Mouse (Mus musculus): Measurements from ENCODE around the gene Gm26602. TPM values are rescaled to one million over a fixed set of nuclear protein-coding genes. Genes with fewer than 3 reads are reported as not detected.
A peak's percentile ranks its signal among the peaks of the same experiment; 100 is the strongest.

The Gm26602 gene
- polyA plus RNA-seq, 1 experiment, result 0.21 TPM

GRCm38 (mm10) chr10:79934272-79934721 lies 23.6 kb downstream of the Gm26602 start:
- Histone ChIP-seq H3K27me3 (ENCODE audit: control insufficient read depth) (no peaks in the 10 kb centered on the region), H3K4me3 (replicated peaks) (no peak overlapping the region), H3K4me1 (ENCODE audit: control insufficient read depth) (peaks cover 46% of the 10 kb centered on the region), H3K9me3 (ENCODE audit: control insufficient read depth, low read length) (no peaks in the 10 kb centered on the region), H3K36me3 (ENCODE audit: control insufficient read depth) (peaks cover 55% of the 10 kb centered on the region)
- TF ChIP-seq GATA1 (IDR thresholded peaks at IDR 0.05; ENCODE audit: low read length) (no peak), TAL1 (IDR thresholded peaks at IDR 0.05; ENCODE audit: low read length) (no peak)

DNA sequence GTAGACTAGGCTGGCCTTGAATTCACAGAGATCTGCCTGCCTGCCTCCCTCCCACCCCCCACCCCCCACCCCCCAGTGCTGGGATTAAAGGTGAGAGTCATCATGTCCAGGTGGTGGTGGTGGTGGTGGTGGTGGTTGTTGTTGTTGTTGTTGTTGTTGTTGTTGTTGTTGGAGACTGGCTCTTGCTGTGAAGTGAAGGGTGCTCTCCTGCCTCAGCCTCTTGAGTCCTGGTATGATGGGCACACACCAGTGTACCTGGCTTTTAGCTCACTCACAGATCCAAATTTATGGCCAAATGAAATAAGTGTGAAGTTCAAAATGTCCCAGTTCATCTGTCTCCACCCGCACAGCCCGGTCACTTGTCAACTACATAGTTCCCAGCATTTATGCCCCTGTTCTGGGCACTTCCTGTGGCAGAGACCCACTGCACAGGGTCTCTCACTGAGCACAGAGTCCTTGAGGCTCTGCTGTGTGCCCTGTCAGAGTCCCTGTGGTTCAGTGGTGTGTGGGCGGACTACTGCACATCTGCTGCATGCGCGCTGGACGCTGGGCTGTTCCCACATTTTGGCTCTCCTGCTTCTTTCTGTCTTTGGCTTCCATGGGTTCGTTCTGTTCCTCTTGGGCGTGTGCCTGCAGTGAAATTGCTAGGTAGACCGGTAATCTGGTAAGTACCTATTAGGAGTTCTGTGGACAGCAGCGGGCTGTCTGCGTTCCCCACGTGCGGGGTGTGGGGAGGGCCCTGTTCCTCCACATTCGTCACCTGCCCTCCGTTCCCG lies 24.3 kb downstream of the Gm26602 start:
- H3K4me1 ChIP-seq (ENCODE audit: control insufficient read depth), result peaks cover 48% of the 10 kb centered on the region
- TF ChIP-seq GATA1 (IDR thresholded peaks at IDR 0.05; ENCODE audit: low read length) (no peak), TAL1 (IDR thresholded peaks at IDR 0.05; ENCODE audit: low read length) (no peak)
- no peak overlapping the region for H3K4me3 ChIP-seq (replicated peaks)
- H3K9me3 ChIP-seq (ENCODE audit: control insufficient read depth, low read length), result no peaks in the 10 kb centered on the region
- H3K27me3 ChIP-seq (ENCODE audit: control insufficient read depth), result no peaks in the 10 kb centered on the region
- H3K36me3 ChIP-seq (ENCODE audit: control insufficient read depth), result peaks cover 57% of the 10 kb centered on the region

DNA sequence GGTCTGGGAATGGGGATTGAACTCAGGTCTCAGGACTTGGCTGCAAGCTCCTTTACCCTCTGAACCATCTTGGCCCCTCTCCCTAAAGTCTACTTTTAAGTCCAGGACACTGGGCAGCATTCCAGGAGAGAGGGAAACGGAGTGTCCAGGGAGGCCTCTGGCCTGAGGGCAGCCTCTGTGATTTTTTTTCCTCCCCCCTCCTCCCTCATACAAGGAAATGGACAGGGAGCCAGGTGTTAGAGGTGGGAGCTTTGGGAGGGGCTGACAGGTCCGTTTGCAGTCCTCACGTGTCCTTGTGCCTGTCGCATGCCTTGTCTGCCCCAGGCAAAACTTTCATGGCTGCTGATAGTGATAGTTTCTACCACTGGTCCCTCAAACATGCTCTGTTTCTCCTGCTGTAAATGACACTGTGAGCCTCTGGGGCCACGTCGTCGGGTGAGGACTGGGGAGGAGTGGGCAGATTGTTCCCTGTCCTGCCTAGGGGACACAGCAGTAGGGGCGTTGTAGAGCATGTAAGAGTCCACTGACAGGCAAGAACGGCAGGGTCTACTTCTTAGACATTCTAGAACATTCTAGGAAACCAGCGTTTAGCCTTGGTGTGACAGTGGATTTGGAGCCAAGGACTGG lies 25.7 kb downstream of the Gm26602 start:
- no peaks in the 10 kb centered on the region for H3K9me3 ChIP-seq (ENCODE audit: control insufficient read depth, low read length)
- peaks cover 48% of the 10 kb centered on the region for H3K4me1 ChIP-seq (ENCODE audit: control insufficient read depth)
- H3K27me3 ChIP-seq (ENCODE audit: control insufficient read depth), result no peaks in the 10 kb centered on the region
- TF ChIP-seq GATA1 (IDR thresholded peaks at IDR 0.05; ENCODE audit: low read length) (no peak), TAL1 (IDR thresholded peaks at IDR 0.05; ENCODE audit: low read length) (no peak)
- no peak overlapping the region for H3K4me3 ChIP-seq (replicated peaks)
- peaks cover 48% of the 10 kb centered on the region for H3K36me3 ChIP-seq (ENCODE audit: control insufficient read depth)

DNA sequence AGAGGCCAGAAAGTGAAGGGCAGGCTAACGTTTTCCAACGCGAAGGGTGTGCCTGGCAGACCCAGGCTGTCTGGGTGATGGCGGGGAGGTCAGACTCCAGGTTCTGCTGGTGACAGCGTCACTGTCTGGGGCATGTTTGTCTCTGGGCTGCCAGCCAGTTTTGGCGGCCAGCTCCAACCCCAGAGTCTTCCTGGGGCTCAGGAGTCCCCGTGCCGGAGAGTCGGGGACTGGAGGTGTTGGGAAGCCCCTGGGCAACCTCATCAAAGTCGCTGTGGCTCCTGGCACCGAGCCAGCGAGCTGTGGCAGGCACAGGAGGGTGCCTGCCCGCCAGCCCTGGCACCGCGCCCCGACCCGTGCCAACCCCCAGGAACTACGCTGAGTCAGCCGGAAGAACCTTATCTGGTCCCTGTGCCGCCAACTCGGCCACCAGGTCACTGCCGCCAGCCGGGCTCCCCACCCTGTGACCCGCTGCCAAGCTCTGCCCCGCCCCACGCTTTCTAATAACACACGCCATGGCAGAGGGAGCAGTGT lies 26.3 kb downstream of the Gm26602 start:
- Histone ChIP-seq H3K4me1 (ENCODE audit: control insufficient read depth) (peaks cover 49% of the 10 kb centered on the region), H3K9me3 (ENCODE audit: control insufficient read depth, low read length) (no peaks in the 10 kb centered on the region), H3K27me3 (ENCODE audit: control insufficient read depth) (no peaks in the 10 kb centered on the region), H3K36me3 (ENCODE audit: control insufficient read depth) (peaks cover 45% of the 10 kb centered on the region), H3K4me3 (replicated peaks) (peak overlapping the region; percentile 12)
- TF ChIP-seq GATA1 (IDR thresholded peaks at IDR 0.05; ENCODE audit: low read length), result no peak

GRCm38 (mm10) chr10:79937775-79938526 lies 27.3 kb downstream of the Gm26602 start:
- TF ChIP-seq GATA1 (IDR thresholded peaks at IDR 0.05; ENCODE audit: low read length) (no peak), TAL1 (IDR thresholded peaks at IDR 0.05; ENCODE audit: low read length) (no peak)
- Histone ChIP-seq H3K9me3 (ENCODE audit: control insufficient read depth, low read length) (no peaks in the 10 kb centered on the region), H3K36me3 (ENCODE audit: control insufficient read depth) (peaks cover 35% of the 10 kb centered on the region), H3K4me1 (ENCODE audit: control insufficient read depth) (peaks cover 54% of the 10 kb centered on the region), H3K27me3 (ENCODE audit: control insufficient read depth) (no peaks in the 10 kb centered on the region), H3K4me3 (replicated peaks) (no peak overlapping the region)

- peaks cover 20% of the 10 kb centered on the region for H3K36me3 ChIP-seq (ENCODE audit: control insufficient read depth)
- no peak overlapping the region for H3K4me3 ChIP-seq (replicated peaks)
- H3K4me1 ChIP-seq (ENCODE audit: control insufficient read depth), result peaks cover 72% of the 10 kb centered on the region
- H3K27me3 ChIP-seq (ENCODE audit: control insufficient read depth), result no peaks in the 10 kb centered on the region
- no peaks in the 10 kb centered on the region for H3K9me3 ChIP-seq (ENCODE audit: control insufficient read depth, low read length)
- TF ChIP-seq TAL1 (IDR thresholded peaks at IDR 0.05; ENCODE audit: low read length) (no peak), GATA1 (IDR thresholded peaks at IDR 0.05; ENCODE audit: low read length) (no peak)
Observed at GRCm38 (mm10) chr10:79940749-79941148, 30.1 kb downstream of the Gm26602 start.

DNA sequence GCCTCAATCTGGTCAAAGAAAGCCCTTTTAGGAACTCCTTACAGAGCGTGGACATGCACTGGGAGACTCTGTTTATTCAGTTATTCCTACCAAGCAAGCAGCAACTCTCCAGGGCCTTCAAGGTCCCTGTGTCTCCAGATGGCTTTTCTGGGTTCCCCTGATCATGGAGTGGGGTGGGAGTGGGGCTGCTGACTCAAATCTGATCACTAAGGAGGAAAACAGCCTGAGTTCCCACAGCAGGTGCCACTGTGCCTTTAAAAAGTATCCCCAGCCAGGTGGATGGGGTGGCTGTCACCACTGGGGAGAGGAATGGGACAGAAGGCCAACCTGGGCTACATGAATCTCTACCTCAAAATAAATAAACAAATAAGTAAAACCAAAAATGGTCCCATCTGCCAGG lies 32.3 kb downstream of the Gm26602 start:
- peaks cover 17% of the 10 kb centered on the region for H3K36me3 ChIP-seq (ENCODE audit: control insufficient read depth)
- peaks cover 76% of the 10 kb centered on the region for H3K4me1 ChIP-seq (ENCODE audit: control insufficient read depth)
- H3K4me3 ChIP-seq (replicated peaks), result no peak overlapping the region
- H3K9me3 ChIP-seq (ENCODE audit: control insufficient read depth, low read length), result no peaks in the 10 kb centered on the region
- TF ChIP-seq TAL1 (IDR thresholded peaks at IDR 0.05; ENCODE audit: low read length) (no peak), GATA1 (IDR thresholded peaks at IDR 0.05; ENCODE audit: low read length) (no peak)
- H3K27me3 ChIP-seq (ENCODE audit: control insufficient read depth), result no peaks in the 10 kb centered on the region

GRCm38 (mm10) chr10:79943471-79943901 lies 32.8 kb downstream of the Gm26602 start:
- H3K27me3 ChIP-seq (ENCODE audit: control insufficient read depth), result no peaks in the 10 kb centered on the region
- H3K4me1 ChIP-seq (ENCODE audit: control insufficient read depth), result peaks cover 75% of the 10 kb centered on the region
- H3K9me3 ChIP-seq (ENCODE audit: control insufficient read depth, low read length), result no peaks in the 10 kb centered on the region
- no peak for TF ChIP-seq TAL1 (IDR thresholded peaks at IDR 0.05; ENCODE audit: low read length)
- no peak for TF ChIP-seq GATA1 (IDR thresholded peaks at IDR 0.05; ENCODE audit: low read length)
- H3K4me3 ChIP-seq (replicated peaks), result no peak overlapping the region
- H3K36me3 ChIP-seq (ENCODE audit: control insufficient read depth), result peaks cover 15% of the 10 kb centered on the region
